Mouse (Mus musculus) hindbrain, embryonic 10.5 days (tissue): ENCODE measurements at regions not wholly inside any gene's neighbourhood (a gene's known extent, or its start where the extent isn't known, plus 50 kb on each side); places are given as distances from the start of the nearest gene placed in this dataset.

Source experiments
- DNase-seq: peaks from one replicate; pipeline ENCODE4 v3.0.0-alpha.2; 2017; ENCODE audit warnings: low spot score
- H3K27ac ChIP-seq: fragments of 300-500 bp; sonication (generic); 2 replicates; pipeline ENCODE4 v1.5.1; 2016; ENCODE audit warnings: mild to moderate bottlenecking, moderate library complexity
- H3K27me3 ChIP-seq: fragments of 300-500 bp; sonication (generic); 2 replicates; pipeline ENCODE4 v1.6.1; 2016; ENCODE audit warnings: mild to moderate bottlenecking; ENCODE audit not compliant: poor library complexity, insufficient read depth, severe bottlenecking
- H3K36me3 ChIP-seq: fragments of 300-500 bp; sonication (generic); 2 replicates; pipeline ENCODE4 v1.6.1; 2016; ENCODE audit warnings: mild to moderate bottlenecking, moderate library complexity
- H3K4me1 ChIP-seq: fragments of 300-500 bp; sonication (generic); replicated peaks from 2 replicates; pipeline ENCODE4 v1.6.1; 2016; ENCODE audit warnings: mild to moderate bottlenecking
- H3K4me3 ChIP-seq: fragments of 300-500 bp; sonication (generic); 2 replicates; pipeline ENCODE4 v1.5.1; 2016; ENCODE audit warnings: mild to moderate bottlenecking, moderate library complexity
- H3K9me3 ChIP-seq: fragments of 300-500 bp; sonication (generic); 2 replicates; pipeline ENCODE4 v1.6.1; 2016; ENCODE audit warnings: mild to moderate bottlenecking, moderate library complexity
- WGBS: fragments of 180-500 bp; shearing (Covaris S2); methylation state at CpG from one replicate; pipeline ENCODE4 v1.1.7; 2016; 5-methylcytosine and 5-hydroxymethylcytosine counted together

DNA sequence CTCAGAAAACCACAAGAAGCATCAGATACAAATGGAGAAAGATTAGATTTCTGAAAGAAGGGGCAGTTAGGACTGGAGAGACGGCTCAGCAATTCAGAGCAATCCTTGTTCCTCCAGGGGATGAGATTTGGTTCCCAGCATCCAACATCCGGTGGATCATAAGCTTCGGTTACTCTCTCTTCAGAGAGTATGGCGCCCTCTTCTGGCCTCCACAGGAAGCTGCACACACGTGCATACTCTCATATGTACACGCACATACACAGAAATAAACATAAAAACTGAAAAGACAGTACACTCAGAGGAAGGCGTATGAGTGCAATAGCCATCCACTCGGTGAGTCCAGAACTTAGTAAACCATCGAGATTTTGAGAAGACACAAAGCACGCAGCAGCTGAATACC, 91.6 kb upstream of the Mapk10 start:
- no peaks in the 10 kb centered on the region for H3K27me3 ChIP-seq
- peaks cover 9% of the 10 kb centered on the region; the same call in 1 of the 2 replicates for H3K9me3 ChIP-seq
- no peak overlapping the region for H3K27ac ChIP-seq
- H3K4me3 ChIP-seq, result no peak overlapping the region
- peaks cover 4% of the 10 kb centered on the region; the same call in 1 of the 2 replicates for H3K36me3 ChIP-seq
- H3K4me1 ChIP-seq, result no peaks in the 10 kb centered on the region
- no peak for DNase-seq
- WGBS, result 91% methylated on average over 10 of the region's 10 CpGs

DNA sequence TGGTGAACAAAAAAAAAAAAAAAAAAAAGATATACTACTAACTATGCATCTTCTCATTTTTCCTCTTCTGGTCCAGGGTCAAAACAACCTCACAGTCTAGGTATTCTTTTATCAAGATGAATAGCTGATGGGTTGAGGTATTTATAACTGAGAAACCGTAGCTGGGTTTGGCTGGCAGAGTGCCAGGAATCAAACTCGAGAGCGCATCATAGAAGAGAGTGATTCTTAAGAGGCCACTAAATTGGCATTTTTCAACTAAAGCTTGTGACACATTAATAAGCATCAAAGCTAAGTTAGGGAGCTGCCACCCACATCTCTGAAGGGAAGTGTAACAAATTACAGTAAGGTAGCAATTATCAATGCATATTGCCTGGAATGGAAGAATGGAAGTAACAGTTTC, 90.2 kb upstream of the Mapk10 start:
- no peaks in the 10 kb centered on the region for H3K36me3 ChIP-seq
- 92% methylated on average over 3 of the region's 3 CpGs for WGBS
- no peaks in the 10 kb centered on the region for H3K27me3 ChIP-seq
- H3K9me3 ChIP-seq, result peaks cover 17% of the 10 kb centered on the region
- no peaks in the 10 kb centered on the region for H3K4me1 ChIP-seq
- no peak overlapping the region for H3K27ac ChIP-seq
- no peak overlapping the region for H3K4me3 ChIP-seq
- no peak for DNase-seq

DNA sequence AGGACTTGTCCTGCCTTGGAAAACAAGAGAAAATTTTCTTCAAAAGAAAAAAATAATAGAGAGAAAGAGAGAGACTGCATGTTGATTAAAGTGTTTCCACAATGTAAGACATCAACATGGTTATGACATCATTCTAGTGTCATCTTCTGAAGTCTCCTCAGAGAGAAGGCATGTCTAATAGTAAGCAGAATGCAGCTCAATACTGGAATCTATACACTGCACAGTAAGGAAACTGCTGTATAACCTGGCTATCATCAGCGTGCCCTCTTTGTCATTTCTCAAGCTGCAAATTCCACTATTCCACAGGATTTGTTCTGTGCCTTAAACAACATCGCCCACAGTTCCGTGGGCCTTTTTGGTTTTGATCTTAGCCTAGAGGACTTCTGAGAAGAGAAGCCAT, 82.8 kb upstream of the Mapk10 start:
- Histone ChIP-seq H3K4me1 (no peaks in the 10 kb centered on the region), H3K4me3 (no peak overlapping the region), H3K27ac (no peak overlapping the region), H3K9me3 (peaks cover 9% of the 10 kb centered on the region), H3K36me3 (no peaks in the 10 kb centered on the region), H3K27me3 (no peaks in the 10 kb centered on the region)
- no peak for DNase-seq
- WGBS, result 95% methylated on average over 3 of the region's 3 CpGs

DNA sequence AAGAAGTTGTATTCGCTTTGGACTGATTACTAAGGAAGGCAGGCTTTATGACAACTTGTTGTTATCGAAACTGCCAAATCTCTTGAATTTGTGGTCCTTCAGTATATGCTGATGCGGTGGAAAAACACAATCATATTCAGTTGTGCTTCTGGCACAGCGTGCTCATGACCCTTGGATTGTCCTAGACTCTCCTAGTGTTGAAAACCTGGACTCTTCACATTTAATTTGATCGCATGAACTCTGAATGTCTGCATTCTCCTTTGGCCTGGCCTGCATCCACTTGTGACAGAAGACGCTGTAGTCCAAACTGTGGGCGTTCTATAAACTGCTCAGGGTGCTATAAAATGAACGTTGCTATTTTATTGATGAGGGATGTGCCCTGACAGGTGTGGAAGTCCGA, 80.6 kb upstream of the Mapk10 start:
- Histone ChIP-seq H3K27ac (no peak overlapping the region), H3K4me3 (no peak overlapping the region), H3K4me1 (no peaks in the 10 kb centered on the region), H3K36me3 (no peaks in the 10 kb centered on the region), H3K9me3 (peaks cover 2% of the 10 kb centered on the region; the same call in 1 of the 2 replicates), H3K27me3 (no peaks in the 10 kb centered on the region)
- WGBS, result 92% methylated on average over 9 of the region's 9 CpGs
- DNase-seq, result no peak

GRCm38 (mm10) chr5:103291219-103291618, 80.1 kb upstream of the Mapk10 start:
- WGBS, result 96% methylated on average over 8 of the region's 8 CpGs
- no peaks in the 10 kb centered on the region for H3K27me3 ChIP-seq

DNA sequence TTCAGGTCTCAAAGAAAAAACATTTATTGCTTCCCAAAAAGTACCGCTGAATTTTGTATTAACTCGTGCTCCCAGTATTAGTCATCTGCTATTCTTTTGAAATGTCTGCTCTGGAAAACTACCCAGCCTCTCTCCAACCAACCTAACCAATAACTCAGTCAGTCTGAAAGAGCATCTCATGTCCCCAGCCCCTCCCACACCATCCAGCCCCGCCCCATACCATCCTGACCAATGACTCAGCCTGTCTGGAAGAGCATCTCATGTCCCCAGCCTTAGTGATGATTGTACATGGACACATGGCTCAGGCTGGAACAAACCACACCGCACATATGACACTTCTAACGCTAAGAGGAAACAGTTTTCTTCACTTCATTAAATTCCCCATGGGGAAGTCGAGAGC, 58.1 kb upstream of the Mapk10 start:
- Histone ChIP-seq H3K4me1 (no peaks in the 10 kb centered on the region), H3K36me3 (no peaks in the 10 kb centered on the region), H3K4me3 (no peak overlapping the region), H3K27ac (no peak overlapping the region), H3K9me3 (no peaks in the 10 kb centered on the region), H3K27me3 (no peaks in the 10 kb centered on the region)
- WGBS, result 89% methylated on average over 6 of the region's 6 CpGs
- DNase-seq, result no peak

More at GRCm38 (mm10) chr5:103291219-103291618, 80.1 kb upstream of the Mapk10 start:
- no peaks in the 10 kb centered on the region for H3K4me1 ChIP-seq
- H3K9me3 ChIP-seq, result no peaks in the 10 kb centered on the region
- no peak for DNase-seq
- no peak overlapping the region for H3K4me3 ChIP-seq
- no peaks in the 10 kb centered on the region for H3K36me3 ChIP-seq
- no peak overlapping the region for H3K27ac ChIP-seq

DNA sequence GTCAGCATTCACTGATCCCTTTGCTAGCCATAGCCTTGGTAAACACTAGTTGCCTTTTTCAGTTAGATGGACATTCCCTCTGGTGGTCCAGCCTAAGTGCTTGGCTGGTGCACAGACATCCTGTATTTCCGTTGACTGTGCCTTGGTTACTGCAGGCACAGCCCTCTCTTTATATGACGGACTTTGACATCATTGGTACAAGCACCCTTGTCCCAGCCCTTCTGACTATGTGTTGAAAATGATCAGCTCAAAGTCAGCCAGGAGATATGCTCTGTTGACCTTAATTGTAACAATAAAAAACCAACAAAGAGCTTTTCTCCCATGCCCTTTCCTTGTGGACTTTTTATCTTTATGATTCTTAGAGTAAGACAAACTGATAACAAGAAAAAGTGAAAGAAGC, 53.8 kb upstream of the Mapk10 start:
- Histone ChIP-seq H3K4me1 (no peaks in the 10 kb centered on the region), H3K27ac (no peak overlapping the region), H3K4me3 (no peak overlapping the region), H3K27me3 (no peaks in the 10 kb centered on the region), H3K9me3 (no peaks in the 10 kb centered on the region), H3K36me3 (no peaks in the 10 kb centered on the region)
- DNase-seq, result no peak
- 89% methylated on average over 2 of the region's 2 CpGs for WGBS

DNA sequence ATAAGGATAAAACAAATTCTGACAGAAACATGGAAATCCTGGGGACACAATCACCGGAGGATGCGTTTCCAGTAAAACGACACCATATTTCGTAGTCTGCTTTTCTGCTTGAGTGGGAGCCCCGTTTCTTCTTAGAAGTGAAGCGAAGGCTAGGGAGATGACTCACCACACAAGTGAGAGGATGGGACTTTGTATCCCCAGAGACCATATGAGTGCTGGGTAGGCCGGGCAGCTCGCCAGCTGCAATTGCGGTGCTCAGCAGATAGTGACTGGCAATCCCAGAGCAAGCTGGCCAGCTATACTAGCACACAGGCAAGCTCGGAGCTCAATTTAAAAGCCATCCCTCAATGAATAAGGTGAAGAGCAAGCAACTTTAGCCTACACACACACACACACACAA, 50.3 kb upstream of the Mapk10 start:
- Histone ChIP-seq H3K4me3 (no peak overlapping the region), H3K27ac (no peak overlapping the region), H3K36me3 (no peaks in the 10 kb centered on the region), H3K4me1 (no peaks in the 10 kb centered on the region), H3K9me3 (no peaks in the 10 kb centered on the region), H3K27me3 (no peaks in the 10 kb centered on the region)
- WGBS, result 92% methylated on average over 10 of the region's 10 CpGs
- DNase-seq, result no peak
